Mouse (Mus musculus): ENCODE results near the gene Nrxn3. TPM values are rescaled to one million over a fixed set of nuclear protein-coding genes. Genes with fewer than 3 reads are reported as not detected.

Nrxn3 gene
- total RNA-seq, 2 experiments from 2014 or later = 214 to 265 TPM

DNA sequence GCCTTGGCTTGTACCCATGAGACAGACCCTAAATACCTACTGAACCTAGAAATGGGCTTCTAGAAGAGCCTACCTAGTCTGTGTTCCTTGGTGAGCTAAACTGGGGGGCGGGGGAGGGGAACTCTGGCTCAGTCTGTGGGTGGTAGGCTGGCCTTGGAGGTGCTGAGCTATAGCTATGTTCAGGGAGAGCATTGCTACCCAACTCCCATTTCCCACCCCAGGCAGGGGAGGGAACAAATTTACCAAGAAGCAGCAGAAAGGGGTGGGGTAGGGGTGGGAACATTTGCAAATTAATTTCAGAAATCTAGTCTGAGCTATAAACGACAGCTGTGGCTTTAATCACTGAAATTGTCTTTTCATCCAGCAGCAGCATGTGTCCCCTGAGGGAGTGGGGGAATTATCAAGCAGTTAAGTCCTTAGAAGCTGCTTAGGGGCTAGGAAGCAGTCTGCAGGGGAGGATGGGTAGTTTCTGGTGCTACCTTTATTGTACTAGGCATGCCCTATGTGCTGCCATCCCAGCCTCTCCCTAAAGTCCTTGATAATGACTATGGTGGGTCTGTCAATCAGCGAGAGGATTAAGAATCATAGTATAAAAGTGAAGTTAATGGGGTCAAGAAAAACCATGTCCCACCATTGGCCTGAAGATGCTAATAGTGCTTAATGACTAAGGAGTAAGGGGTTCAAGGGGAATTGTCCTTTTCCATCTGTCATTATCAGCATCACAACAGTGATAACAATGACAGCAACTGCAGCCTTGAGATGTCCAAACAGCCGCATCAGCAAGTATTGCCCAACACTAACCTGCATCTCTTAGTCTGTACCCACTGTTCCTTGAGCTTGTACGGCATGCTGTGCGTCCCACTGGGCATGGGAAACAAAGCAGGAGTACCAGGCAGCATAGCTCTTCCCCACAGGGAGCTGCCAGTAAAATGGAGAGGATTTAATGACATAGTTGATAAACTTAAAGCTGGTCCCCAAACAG, 560.0 kb downstream of the Nrxn3 start:
- DNase-seq (ENCODE audit: low spot score in 2 of 2) = no peak
- intact Hi-C loops (cut with DNase I) = no loop called here

DNA sequence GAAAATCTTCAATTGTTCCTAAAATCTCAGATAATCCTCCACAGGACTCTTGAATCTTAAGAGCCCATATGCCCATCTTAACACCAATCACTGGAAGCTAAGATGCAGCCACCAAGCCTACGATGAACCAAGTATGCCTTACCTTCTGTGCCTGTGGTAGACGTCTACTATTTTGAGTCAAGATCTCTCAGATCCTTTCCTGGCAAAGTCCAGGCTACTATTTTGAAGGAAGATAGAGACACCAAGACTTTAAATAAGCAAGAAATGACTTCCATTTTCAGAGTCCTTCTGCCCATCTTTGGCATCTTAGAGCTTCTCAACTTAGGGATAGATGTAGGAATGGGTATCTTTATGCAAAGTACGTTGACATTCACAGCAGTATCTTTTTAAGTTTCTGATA, 561.7 kb downstream of the Nrxn3 start:
- intact Hi-C loops (cut with DNase I) = no loop called here
- DNase-seq (ENCODE audit: low spot score in 2 of 2) = no peak

DNA sequence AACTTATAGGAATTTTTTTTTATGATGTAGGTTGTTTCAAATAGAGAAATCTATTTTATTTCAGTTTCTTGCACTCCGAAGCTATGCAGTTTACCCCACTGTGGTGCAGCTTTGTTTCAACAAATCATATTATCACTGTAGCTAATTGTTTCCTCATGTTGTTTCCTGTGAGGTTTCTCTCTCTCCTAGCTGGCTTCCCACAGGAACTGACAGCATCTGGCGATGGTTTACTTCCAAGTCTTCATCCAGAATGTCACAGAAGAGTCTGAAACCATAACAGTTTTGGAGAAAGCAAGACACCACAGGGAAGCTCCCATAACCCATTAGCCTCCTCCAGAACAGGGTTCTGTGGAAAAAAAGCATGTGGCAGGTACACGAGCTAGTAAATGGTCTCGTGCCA, 564.4 kb downstream of the Nrxn3 start:
- intact Hi-C loops (cut with DNase I) = no loop called here
- no peak for DNase-seq (ENCODE audit: low spot score in 2 of 2)

DNA sequence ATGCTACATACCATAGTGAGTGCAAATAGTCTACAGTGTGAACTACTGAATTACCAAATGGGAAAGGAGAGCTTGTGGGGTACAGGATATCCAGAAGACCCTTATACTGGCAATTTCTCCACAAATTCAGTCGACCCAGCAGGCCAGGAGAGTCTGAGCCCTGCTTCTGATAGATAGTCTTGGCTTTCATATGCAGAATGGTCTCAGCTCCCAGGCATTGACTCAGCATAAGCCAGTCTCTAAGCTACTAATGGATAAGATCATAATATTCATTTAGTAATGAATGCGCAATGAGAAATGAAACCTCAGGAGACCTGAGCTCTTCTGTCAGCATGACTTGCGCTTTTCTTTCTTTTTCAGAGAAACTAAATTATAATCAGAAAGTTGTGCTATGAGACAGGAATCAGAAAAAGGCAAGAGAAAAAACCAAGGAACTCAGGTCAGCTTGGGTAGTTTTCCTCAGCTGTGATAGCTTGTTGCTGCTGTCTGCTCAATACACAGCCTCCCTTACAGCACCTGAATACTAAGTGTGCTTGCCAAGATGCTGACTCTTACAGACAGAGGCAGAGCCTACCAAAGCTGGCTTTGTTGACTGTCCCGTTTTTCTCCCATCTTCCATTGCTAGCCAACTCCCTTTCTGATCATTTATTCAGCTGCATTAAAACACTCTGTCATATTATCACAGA, 567.1 kb downstream of the Nrxn3 start:
- no peak for DNase-seq (ENCODE audit: low spot score in 2 of 2)
- intact Hi-C loops (cut with DNase I) = no loop called here

DNA sequence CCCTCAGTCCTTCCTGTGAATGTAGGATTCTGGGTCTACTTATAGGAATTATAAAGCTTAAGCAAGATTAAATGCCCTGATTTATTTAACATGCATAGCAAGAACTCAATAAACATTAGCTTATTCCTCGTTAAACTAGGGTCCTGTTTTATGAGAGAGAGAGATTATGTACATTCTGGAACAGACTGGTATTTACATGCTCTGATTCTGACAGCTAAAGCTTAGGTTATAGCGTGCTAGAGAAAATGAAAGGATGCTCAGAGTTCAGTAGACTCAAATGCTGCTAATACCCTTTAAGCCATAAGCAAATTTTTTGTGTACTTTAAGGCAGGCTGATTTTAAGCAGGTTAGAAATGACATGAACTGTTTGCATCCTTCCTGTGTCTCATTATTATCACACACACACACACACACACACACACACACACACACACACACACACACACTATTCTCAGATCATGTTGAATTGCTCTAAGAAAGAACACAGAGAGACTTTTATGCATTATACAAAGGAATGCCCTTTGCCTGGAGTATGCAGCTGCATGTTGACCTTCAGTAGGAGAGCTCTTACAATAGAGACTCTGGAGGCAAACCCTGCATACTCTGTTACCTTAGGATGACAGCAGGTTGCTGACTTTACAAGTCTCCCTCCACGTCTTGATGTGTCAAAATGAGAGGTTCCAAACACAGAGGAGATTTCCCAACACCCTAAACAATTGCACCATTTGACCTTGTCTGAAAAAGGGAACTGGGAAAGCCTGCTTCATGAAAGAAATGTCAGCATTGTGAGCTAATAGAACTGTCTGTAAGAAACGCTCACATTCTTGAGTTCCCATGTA, 568.3 kb downstream of the Nrxn3 start:
- no peak for DNase-seq (ENCODE audit: low spot score in 2 of 2)
- intact Hi-C loops (cut with DNase I) = no loop called here

DNA sequence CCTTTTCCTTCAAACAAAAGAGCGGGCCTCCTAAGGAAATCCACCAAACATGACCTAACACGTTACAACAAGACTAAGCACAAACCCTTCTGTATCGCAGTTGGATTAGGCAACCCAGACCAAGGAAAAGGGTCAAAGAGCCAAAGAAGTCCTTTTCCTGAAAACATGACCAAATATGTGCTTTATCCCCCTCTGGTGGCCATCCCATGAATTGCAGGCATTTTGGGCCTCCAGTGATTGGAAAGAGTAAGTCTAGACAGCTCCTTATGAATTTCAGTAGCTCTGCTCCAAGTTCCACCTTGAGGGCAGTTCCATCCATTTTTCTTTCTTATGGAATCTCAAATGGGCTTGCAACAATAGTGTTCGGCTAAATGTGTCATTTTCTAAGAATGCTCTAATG, 579.3 kb downstream of the Nrxn3 start:
- peak; percentile 70 to 74 for DNase-seq (ENCODE audit: low spot score in 2 of 2)
- intact Hi-C loops (cut with DNase I) = no loop called here

DNA sequence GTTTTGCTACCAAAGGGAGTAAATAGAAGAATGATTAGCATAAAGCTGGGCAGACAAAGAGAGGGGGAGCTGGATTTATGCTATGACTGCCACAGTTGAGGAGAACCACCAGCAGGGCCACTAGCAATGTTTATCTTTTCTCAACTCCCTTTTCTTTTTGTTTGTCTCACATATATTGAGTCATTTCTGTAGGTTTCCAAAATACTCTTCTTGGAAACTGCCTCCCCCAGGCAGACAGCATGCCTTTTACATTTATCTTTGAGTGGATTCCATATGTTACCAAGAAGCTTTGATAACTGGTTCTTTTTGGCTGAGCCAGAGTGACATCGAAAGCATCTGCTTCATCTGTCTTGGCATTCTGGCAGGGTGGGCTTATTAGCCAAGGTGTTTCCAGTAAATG, 587.5 kb downstream of the Nrxn3 start:
- intact Hi-C loops (cut with DNase I) = no loop called here
- no peak for DNase-seq (ENCODE audit: low spot score in 2 of 2)

DNA sequence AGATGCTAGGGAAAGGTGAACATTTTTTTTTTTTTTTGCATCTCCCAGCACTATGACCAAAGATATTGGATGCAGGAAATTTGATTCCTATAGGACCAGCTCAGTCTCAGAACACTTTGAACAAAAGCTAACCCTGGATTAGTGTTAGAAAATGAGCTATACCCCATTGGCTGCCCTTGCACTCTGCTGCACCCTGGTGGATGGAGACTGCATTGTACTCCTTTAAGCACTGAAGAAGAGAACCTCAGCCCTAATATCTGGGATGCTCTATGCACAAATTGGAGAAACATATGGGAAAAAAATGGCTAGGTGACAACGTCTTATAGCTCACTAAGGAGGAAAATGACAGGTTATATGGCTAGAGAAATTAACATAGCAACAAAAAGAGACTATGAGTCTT, 589.9 kb downstream of the Nrxn3 start:
- DNase-seq (ENCODE audit: low spot score in 2 of 2) = no peak
- intact Hi-C loops (cut with DNase I) = no loop called here

DNA sequence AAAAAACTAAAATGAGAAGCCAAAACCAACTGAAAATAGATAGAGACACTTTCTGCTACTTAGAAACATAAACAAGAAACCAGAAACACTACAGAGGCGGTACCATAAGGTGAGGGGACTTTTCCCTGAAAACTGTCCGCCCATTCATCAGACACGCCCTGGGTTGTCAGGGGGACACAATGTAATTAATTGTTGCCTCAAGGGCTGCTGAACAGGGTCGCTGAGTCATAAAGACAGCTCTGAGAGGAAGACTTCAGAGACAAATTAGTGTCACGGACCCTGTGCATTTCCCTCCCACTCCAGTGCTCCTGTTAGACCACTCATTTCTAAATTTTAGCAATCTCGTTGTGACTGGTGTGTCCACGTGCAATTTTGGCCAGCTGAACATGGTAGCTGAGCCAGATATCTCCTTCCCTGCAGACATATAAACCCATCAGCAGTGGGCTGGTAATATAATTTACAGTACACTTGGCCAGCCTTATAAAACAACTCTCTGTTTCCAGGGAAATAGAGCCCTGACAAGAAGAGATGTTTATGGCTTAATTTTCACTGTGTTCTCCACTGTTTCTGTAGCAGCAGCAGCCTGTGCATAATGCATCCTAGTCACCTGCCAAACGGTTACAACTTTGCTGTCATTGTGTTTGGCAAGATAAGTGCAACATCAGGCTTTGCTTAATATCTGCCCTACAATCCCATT, 603.3 kb downstream of the Nrxn3 start:
- intact Hi-C loops (cut with DNase I) = loop anchor here (2.0 kb wide), 1 partner anchor 51 kb away; no protein-coding TSS in a partner anchor
- peak in 1 of 2 experiments; percentile 19 for DNase-seq (ENCODE audit: low spot score in 2 of 2)

DNA sequence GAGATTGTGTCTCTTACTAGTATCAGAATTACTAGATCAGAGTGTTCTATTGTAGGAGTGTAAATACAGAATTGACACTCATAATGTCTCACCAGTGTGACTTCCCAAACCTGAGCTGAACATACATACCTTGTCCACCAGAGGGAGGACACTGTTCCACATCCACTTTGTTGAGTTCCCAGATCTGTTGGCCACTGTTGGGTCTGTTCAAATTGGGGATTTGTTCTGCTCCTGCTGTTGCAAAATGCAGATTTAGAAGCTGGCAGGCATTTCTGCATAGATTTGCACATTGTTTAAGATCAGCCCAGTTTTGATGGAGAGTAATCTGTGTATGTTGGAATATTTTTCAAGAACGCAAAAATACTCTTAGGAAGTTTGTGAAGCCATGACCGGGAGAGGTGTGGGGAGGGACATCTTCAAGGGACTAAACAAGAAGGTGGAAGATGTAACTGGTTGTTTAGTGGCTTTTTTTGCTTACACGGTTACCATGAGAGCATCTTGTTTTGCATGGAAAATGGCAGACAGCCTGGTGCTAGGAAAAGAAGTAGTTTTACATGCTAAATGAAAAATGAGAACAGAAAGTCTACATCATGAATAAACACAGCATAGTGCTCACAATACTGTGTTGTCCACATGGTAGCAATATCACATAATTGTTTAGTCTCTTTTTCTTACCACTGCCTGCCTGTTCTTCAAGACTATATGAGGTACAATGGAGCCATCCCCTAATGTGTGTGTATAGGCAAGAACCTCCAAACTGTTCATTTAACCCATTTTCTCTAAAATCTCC, 609.0 kb downstream of the Nrxn3 start:
- intact Hi-C loops (cut with DNase I) = no loop called here

DNA sequence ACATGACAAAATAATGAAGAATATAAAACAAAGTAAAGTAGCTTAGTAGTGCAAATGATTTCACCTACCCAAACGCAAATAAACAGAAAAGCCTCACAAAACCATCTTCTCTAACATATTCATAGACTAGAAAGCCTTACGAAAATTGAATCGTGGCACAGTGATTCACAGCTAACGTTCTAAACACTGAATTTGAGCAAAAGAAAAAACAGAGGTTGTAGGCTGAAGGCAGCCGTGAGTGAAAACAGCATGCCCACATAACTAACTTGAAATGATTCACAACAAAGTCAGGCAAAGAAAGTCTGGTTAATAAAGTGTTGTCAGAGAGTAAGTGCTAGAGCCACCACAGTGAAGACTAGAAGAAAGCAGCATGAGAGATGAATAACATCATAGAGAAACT, 610.8 kb downstream of the Nrxn3 start:
- no peak for DNase-seq (ENCODE audit: low spot score in 2 of 2)
- intact Hi-C loops (cut with DNase I) = no loop called here

More for the DNA sequence above, 609.0 kb downstream of the Nrxn3 start:
- peak; percentile 38 to 48 for DNase-seq (ENCODE audit: low spot score in 2 of 2)

DNA sequence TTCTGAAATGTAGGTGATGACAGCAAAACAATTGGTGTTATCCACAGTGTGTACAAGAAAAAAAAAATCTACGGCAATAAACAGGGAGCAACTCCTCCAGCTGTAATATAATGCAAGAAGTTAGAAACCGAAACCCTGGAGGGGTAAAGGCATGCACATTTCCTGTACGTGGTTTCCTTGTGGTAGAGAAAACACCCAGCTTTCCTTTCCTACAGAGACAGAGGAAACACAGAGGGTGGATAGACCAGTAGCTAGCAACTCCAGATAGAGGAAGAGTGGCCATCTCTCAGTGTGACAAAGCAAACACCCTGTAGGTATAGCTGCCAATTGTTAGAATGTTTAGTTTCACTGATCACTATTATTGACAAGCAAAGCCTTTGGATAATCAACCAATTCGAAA, 642.2 kb downstream of the Nrxn3 start:
- DNase-seq (ENCODE audit: low spot score in 2 of 2) = no peak
- intact Hi-C loops (cut with DNase I) = no loop called here

DNA sequence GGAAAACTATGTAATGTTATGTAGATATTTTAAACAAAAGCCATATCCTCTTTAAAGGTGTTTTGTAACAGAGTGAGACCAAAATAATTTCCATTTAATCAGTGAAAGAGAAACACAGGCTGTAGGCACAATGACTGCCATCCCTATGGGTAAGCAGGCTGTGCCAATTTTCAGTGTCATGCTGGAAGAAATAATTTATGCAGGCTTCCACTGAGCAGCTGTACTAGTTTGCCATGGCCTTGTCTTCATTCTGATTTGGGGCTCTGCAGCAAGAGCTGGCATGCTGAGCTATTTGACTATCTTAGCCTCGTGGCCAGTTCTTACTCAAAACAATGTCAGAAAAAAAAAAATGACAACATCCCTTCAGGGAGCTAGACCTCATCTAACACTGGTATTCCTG, 647.3 kb downstream of the Nrxn3 start:
- intact Hi-C loops (cut with DNase I) = no loop called here
- no peak for DNase-seq (ENCODE audit: low spot score in 2 of 2)

DNA sequence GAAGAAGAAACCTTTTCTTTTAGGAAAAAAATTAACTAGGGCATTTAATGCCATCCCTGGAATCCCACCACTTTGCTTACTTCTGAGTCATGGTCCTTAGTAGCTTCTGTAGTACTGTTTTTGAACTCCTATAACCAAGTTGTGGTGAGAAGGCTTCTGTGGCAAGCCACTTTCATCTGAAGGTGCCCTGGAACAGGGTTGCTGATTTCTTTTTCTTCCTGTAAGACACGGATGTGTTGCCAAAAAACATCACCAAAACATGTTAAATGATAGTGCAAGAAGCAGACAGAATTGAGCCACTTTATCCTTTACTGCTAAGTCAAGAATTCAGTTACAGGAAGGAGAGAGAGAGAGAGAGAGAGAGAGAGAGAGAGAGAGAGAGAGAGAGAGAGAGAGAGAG, 653.9 kb downstream of the Nrxn3 start:
- intact Hi-C loops (cut with DNase I) = loop anchor here (2.0 kb wide), 2 partner anchors 20 to 52 kb away; no protein-coding TSS in a partner anchor
- DNase-seq (ENCODE audit: low spot score in 2 of 2) = peak in 1 of 2 experiments; percentile 29

DNA sequence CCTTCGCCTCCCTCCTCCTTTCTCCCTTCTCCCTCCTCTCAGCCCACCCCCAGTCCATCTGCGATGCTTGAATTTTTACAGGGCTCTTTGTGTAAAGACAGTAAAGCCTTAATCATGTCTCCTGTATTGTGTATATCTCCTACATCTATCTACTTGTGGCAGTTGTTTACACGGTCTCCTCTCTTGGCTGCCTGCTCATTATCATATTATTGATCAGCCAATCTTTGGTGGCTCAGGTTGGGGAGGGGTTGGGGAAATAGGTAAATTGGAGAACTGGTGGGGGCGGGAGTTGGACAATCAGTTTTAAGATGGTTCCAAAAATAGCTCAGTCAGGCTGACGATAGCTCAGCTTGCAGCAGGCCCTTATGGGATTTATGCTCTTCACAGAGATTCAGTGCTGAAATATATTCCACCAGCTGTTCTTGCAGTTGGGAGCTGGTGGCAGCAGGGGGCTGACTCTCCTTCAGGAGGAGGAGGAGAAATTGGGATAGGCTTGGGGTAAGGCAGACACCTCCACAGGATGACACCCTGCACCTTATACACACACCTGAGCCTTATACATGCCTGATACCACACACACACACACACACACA, 654.5 kb downstream of the Nrxn3 start:
- DNase-seq (ENCODE audit: low spot score in 2 of 2) = peak; percentile 77 to 78
- intact Hi-C loops (cut with DNase I) = loop anchor here (2.0 kb wide), 2 partner anchors 20 to 52 kb away; no protein-coding TSS in a partner anchor

DNA sequence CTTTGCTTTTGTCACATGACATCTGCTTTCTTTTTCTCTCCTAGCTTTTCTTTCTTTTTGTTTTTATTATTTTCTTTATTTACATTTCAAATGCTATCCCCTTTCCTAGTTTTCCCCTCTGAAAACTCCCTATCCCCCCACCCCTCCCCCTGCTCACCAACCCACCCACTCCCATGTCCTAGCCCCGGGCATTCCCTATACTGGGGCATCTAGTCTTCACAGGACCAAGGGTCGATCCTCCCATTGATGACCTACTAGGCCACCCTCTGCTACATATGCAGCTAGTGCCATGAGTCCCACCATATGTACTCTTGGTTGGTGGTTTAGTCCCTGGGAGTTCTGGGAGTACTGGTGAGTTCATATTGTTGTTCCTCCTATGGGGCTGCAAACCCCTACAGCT, 655.0 kb downstream of the Nrxn3 start:
- DNase-seq (ENCODE audit: low spot score in 2 of 2) = no peak
- intact Hi-C loops (cut with DNase I) = loop anchor here (2.0 kb wide), 2 partner anchors 19 to 53 kb away; no protein-coding TSS in a partner anchor

DNA sequence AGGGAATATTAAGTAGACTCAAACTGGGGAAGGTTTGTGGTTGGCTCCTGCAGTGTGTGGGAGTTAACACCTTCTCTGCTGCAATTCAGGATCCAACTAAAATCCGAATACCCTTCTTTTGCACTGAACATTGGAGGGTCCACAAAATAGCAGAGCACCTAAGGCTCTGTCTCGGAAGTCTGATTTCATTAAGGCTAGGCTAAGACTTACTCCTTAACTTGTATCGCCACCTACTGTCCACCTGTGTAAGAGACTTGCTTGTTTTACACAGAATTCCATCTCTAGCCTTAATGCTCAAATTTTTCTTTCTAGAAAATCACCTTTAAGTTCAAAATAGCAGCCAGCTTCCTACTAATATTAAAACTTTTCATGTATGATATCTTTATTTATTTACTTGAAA, 660.6 kb downstream of the Nrxn3 start:
- intact Hi-C loops (cut with DNase I) = loop anchor here (10.0 kb wide), 1 partner anchor 978 kb away; no protein-coding TSS in a partner anchor
- DNase-seq (ENCODE audit: low spot score in 2 of 2) = no peak

Data from left cerebral cortex, postnatal 36 days (tissue).